Mouse (Mus musculus) yolk sac, embryonic 10.5 days (tissue): ENCODE results near the gene Ncoa5.

Experiments
- DNase-seq: peaks from one replicate; pipeline ENCODE4 v3.0.0-alpha.2; 2017; ENCODE audit warnings: low spot score

Gene Ncoa5

DNA sequence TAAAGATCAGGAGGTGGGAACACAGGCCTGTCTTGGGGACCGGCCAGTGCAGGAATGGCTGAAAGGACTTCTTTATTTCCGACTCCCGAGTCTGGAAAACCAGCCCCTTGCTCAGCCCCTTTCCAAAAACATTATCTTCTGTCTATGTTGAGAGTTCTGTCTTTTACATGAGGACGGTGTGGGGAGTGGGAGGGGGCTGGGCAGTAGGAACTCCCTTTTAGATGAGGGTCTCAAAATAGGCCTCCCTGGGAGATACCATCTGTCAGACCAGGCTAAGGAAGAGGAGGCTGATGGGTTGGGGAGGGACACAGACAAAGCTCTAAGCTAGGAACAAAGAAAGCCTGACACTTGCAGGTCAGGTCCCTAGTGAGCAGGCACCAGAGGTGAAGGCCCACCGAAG is 14.4 kb upstream of the Ncoa5 start:
- no peak for DNase-seq

DNA sequence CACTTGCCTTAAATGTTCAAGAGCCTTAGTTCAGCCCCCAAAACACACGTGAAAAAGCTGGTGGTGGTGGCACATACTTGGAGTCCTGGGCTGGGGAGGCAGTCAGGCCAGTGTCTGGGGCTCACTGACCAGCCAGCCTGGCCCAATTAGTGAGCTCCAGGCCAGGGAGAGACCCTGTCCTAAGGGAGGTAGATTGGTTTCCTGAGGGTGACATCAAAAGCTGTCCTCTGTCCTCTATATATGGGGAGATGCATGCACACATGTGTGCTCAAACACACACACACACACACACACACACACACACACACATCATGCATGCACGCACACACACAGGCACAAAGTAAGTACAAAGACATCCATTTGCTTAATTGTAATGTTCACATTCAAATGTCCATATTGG is 9.1 kb upstream of the Ncoa5 start:
- DNase-seq: no peak

DNA sequence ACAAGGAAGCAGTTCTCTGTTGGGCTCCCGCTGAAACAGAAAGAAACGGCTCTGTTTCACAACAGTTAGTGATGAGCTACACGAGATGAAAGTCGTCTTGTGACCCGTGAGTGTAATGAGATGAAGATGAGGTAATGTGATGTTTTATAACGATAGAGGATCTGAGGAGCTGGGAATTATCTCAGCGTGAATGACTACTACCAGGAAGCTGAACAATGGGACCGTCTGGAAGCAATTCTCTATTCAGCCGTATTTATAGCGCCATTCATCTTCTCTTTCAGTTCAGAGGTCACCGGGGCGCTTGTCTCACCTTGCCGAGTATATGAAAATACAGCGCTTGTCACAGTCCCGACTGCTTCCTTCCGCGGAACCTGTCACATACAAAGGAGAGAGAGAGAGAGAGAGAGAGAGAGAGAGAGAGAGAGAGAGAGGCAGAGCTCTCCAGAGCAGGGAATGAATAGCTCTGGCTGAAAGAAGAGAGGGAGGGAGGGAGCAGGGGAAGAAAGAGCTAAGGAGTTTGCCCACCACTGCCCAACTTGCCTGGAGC is 8.5 kb upstream of the Ncoa5 start:
- no peak for DNase-seq

DNA sequence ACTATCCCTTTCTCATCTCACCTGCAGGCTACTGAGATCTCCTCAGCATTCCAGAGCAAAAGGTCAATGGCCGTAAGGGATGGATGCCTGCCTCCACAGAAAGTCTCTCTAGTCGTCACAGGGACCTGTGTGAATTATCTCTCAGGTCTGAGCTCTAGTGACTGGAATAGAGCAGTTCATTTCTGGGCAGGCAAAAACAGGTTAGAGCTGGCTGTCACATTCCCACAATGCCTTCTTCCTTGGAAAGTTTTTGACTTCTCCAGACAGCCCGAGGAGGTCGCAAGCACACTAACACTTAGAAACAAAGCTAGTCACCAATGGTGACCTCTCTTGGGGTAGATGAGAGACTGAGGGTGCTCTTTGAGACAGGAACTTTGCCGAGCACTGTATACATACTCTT is 7.5 kb upstream of the Ncoa5 start:
- no peak for DNase-seq

GRCm38 (mm10) chr2:165037415-165037814 is 2.7 kb upstream of the Ncoa5 start:
- no peak for DNase-seq

- DNase-seq: no peak
These were observed 378 bp upstream of the Ncoa5 start for GRCm38 (mm10) chr2:165035058-165035431.

GRCm38 (mm10) chr2:165033306-165033705 is 1.4 kb downstream of the Ncoa5 start:
- no peak for DNase-seq

GRCm38 (mm10) chr2:165032533-165032932 is 2.1 kb downstream of the Ncoa5 start:
- DNase-seq: no peak

DNA sequence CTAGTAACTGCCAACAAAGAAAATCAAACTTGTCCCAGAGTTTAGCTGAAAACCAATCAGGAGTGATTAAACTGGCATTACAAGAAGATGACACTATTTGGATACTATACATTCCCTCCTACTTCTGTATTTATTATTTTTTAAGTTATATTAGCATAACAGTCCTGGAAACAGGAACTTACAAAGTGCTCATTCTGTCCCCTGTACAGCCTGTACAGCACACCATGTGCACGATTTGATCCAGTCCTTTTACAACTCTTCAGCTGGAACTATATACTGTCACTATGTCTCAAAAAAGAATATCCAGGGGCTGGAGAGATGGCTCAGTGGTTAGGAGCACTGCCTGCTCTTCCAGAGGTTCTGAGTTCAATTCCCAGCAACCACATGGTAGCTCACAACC is 7.5 kb downstream of the Ncoa5 start:
- no peak for DNase-seq

DNA sequence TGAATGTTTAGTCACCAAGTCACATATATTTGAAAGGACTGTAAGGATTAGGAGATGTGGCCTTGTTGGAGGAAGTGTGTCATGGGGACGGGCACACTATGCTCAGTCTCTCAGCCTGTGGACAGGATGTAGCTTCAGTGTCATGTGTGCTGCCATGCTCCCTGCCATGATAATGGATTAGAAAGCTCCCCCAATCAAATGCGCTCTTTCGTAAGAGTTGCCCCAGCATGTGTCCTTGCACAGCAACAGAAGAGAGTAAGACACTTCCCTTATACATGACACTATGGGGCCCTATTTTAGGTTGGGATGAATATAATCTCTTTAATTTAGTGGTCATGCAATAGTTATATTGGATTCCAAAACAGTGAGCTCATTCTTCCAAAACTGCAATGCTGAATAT is 14.2 kb downstream of the Ncoa5 start:
- DNase-seq: no peak

GRCm38 (mm10) chr2:165014935-165015334 is 19.7 kb downstream of the Ncoa5 start:
- no peak for DNase-seq

DNA sequence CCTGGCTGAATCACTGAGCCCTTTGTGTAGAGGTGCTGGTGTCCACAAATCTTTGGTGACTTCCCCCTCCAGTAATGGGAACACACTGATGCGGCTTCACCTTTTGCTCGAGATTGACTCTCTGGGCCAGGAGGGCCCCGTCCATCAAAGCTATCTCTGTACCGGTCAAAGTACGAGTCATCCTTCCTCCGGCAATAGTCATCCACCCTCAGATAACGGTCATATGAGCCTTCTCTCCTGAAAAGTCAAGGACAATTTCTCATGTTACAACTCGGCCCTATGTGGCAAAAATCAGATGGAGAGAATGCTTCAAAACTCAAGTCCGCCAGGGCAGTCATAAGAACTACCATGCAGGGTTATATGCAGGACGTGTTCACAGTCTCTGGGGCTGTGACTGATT is 24.3 kb downstream of the Ncoa5 start:
- peak; percentile 42 for DNase-seq

DNA sequence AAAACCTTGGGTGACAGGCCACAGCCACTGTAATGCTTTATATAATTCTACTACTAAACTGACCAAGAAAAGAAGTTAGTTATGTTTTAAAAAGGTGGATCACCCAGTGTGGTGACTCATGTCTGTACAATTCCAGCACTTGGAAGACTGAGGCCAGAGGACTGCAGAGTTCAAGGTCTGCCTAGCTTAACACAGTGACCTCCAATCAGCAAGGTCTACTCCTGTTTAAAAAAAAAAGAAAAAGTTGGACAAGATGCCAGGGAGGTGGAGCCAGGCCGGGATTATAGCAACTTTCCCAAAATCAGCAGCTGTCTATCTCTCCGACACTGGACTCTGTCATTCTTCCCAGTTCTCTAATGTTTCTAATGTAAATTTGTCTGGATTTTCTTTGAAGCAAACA is 25.1 kb downstream of the Ncoa5 start:
- no peak for DNase-seq

GRCm38 (mm10) chr2:165009161-165009560 is 25.5 kb downstream of the Ncoa5 start:
- no peak for DNase-seq

DNA sequence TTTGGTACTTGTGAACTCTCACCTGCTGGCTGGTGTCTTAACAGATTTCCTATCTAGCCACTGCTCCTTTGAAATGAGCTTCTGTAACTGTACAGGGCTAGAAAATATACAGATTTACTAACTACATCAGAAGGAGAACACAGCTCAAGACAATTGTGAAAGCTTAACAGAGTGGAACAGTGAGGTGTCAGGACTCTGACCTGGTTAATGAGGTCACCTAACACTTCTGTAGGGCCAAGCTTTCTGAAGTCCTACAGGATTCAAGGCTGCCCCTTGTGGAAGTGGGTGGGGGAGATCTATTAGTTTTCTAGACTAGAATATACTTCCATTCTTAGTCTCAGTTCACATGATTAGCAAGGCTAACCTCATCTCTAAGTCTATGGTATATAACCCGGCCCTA is 26.7 kb downstream of the Ncoa5 start:
- no peak for DNase-seq

GRCm38 (mm10) chr2:165006813-165007212 is 27.9 kb downstream of the Ncoa5 start:
- DNase-seq: peak; percentile 29

- no peak for DNase-seq
These were observed 30.4 kb downstream of the Ncoa5 start for GRCm38 (mm10) chr2:165004237-165004636.

DNA sequence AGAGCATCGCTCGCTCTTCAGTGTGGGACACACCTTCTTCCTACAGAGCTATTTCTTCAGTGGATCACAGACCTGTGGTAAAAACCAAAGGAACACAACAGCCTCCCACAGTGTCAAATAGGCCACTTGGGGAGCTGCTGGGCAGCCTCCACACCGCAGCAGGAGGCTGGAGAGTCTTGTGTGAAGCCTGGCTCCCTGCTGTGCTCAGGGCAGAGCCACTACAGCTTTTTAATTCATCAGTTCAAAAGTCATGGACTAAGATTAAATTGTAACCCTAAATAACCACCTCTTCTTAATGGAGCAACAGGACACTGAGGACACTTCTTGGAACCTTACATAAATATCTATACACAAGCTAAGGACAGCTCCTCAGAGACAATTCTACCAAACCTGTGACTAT is 31.6 kb downstream of the Ncoa5 start:
- no peak for DNase-seq

DNA sequence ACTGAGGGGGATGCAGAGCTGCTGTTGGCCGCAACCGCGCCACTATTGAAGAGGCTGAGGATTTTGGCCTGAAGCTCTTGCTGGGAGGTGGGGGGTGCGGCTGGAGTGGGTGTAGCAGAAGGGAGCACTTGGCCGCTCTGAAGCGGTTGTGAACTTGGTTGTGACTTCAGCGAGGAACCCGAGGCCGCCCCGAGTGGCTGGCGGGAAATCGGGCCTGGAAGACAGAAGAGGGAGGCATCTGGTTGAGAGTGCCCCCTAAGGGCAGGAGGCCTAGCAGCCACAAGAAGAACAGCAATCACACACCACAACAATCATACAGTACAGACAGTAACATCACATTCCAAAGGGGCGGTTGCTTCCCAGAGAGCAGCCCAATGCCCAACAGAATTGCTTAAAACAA is 32.7 kb downstream of the Ncoa5 start:
- DNase-seq: no peak

DNA sequence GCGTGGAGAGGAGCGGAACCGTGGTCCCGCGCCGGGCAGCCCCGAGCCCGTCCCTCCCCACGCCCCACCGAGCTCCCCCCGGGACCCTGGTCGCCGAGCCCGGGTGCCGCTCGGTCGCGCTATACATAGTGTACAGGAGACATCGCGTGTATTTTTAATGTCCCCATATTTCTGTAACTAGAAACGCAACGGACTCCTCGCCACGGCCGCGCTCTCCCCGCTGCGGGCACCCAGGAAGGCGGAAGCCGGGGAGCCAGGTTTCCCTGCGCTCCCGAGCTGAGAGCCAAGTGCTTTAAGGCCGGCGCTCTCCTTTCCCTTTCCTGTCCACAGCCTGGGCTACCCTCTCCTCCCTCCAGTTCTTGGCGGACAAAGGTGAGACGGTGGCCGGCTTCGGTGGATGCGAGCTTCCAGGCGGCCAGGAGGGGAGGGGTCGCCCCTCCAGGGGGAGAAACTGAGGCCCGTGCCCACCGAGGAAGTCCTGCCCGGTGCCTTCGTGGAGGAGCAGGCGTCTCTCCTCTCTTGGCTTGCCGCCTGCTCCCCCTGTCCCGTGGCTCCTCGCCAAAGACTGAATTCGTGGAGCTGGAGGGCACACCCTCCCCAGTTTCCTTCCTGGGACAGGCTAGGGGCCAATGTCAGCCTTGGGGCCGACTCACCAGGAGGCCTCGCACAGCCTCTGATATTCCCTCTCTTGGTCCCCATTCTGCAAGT is 36.8 kb downstream of the Ncoa5 start:
- no peak for DNase-seq

DNA sequence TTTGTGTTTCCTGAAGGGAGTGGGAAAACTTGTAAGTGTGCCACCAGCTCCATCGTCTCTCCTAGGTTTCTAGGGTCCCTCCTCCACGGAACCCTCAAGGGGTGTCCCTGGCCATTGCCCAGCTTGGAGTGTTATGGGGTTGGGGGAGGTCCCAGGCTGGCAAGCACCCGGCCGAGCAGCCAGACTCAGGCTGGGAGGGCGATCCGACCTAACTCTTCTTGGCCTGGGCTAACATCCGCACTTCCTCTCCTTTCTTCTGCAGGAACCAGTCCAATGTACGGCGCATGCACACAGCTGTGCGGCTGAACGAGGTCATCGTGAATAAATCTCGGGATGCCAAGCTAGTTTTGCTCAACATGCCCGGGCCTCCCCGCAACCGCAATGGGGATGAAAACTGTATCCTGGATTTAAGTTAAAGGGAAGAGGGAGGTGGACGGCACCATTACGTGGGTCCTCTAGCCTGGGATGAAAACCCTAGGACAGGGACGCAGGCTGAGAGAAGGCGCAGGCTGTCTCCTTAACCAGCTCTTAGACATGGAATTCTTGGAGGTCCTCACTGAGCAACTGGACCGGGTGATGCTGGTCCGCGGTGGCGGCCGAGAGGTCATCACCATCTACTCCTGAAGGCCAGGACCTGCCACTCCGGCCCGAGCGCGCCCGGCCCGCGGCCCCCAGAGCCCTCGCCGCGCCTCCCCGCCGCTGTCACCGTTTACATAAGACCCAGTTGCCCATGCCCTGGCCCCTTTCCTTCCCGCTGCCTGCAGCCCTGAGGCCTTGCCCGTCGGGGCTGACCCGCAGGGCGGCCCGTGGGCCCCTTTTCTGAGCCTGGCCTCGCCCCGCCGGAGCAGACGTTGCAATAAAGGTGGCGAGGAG is 37.6 kb downstream of the Ncoa5 start:
- DNase-seq: no peak

GRCm38 (mm10) chr2:164995976-164996375 is 38.7 kb downstream of the Ncoa5 start:
- DNase-seq: no peak

DNA sequence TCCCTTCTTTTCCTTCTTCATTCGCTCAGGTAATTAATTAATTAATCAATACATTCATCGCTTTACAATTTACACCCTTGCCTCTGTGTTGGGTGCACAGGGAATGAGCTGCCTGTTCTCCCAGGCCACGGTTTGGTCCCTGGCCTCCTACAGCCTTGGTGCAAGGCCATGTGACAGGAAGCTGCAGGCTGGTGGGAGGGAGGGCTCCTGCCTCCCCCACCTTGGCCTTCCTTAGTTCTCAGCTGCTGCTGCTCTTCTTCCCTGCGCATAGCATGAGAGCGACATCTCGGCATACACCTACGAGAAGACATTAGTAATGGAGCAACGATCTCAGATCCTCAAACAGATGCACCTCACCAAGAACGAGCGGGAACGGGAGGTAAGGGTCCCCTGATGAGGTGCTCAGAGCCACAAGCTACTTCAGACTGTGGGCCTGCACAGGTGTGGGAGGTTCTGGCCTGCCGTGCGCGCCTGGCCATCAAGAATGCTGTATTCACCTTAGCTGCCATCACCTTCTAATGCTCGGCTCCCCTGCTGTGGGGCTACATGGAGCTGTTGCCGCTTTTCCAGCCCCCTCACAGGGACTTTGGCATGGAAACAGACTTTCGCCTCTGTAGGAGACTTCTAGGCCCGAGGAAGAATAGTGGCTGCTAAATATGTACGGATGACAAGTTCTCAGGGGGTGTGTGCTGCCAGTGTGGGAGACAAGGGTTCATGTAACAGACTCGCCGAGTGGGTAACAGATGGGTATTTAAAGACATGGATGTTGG is 39.8 kb downstream of the Ncoa5 start:
- no peak for DNase-seq
